Mouse (Mus musculus) megakaryocyte-erythroid progenitor cell, adult 5-6 weeks (primary cell): Measurements from ENCODE around the gene Bmp6. TPM values are rescaled to one million over a fixed set of nuclear protein-coding genes. Genes with fewer than 3 reads are reported as not detected.

Source experiments
- ATAC-seq: replicated peaks from 2 replicates; pipeline ENCODE4 v1.8.0; 2016; ENCODE audit warnings: mild to moderate bottlenecking, inconsistent platforms; ENCODE audit not compliant: severe bottlenecking, poor library complexity, low FRiP score, low TSS enrichment
- total RNA-seq, 2 experiments: library from RNA; stranded (forward) in 1 of 2; stranded (reverse) in 1 of 2; fragments of 200-1000, 215-1000 nt in 1 of 2; fragments of >200 nt in 1 of 2; fragmentation: Nextera tagmentation in 1 of 2; gene quantifications; 2 replicates each; pipeline ENCODE4 v1.2.3; 2014 to 2017

The Bmp6 gene
- total RNA-seq, 2 experiments from 2014 or later = not detected

DNA sequence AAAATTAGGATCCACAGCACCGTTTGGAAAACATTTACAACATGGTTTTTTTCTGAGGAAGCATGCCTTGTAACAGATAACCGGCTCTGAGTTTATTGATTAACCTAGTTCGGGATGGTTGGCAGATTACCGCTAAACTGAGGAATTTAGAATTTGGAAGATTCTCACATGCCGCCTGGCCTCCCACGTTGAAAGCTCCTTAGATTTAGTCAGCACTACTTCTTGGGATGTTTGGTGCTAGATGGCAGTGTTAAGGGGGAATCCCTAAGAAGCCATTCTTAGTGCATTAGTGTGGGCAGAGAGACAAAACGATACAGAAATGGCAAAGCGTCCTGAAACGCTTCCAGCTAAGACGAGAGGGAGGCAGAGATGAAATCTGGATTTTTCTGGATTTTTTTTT, 8.1 kb downstream of the Bmp6 start:
- ATAC-seq = no peak

DNA sequence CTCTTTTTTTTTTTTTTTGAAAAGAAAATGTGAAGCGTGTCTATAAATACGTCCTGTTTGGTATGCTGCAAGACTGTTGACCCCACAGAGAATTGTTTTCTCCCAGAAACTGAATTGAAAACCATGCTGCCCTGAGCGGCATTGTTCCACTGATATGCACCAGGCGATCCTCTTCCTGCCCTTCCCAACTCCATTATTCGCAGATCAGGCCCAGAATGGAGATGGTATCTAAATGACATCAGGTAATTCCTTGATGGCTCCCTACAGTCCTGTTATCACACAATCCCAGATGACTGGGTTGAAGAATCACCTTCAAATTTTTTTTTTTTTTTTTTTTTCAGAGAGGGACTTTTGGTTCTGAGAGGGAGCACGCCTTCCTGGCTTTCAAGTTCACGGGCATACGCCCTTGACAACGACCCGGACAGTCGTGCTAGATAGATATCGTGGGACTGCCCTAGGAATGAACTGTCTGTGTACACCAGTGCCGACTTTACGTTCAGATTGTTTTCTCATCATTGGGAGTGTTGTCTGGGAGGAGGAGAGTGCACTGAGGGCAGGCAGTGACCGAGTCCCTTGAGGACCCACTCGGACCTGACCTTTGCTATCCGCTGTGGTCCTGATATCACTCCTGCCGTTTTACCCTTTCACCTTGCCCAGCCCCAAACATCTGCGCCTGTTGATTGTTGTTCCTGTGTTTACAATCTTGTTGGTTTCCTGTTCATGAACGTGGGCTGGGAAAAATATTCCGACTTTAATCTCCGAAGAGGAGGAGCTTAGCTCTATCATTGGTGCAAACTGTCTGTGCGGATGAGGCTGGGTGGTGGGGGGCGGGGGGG, 8.7 kb downstream of the Bmp6 start:
- ATAC-seq = no peak

GRCm38 (mm10) chr13:38354284-38354683, 9.4 kb downstream of the Bmp6 start:
- ATAC-seq = no peak

GRCm38 (mm10) chr13:38359045-38359444, 14.1 kb downstream of the Bmp6 start:
- no peak for ATAC-seq

- ATAC-seq = no peak
Measured at GRCm38 (mm10) chr13:38362751-38363150, 17.8 kb downstream of the Bmp6 start.

GRCm38 (mm10) chr13:38363869-38364268, 19.0 kb downstream of the Bmp6 start:
- ATAC-seq = no peak

- ATAC-seq = no peak
Measured at GRCm38 (mm10) chr13:38369624-38370023, 24.7 kb downstream of the Bmp6 start.

DNA sequence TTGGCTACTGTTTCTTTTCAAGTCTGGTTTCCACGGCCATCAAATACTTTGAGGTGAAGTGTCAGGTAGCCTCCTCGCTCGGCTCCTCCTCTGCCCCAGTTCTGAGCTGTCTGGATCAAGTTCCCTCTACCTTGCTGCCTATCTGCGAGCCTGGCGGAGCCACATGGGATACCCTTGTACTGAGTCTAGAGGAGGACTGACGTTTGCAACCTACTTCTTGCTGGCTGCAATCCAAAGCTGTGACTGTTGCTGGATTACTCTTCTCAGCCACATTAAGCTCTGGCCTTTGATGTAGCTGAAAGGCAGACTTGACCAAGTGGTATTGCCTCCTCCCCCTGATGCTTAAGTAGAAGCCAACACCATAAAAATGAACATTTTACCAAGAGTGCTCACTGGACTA, 31.2 kb downstream of the Bmp6 start:
- no peak for ATAC-seq

DNA sequence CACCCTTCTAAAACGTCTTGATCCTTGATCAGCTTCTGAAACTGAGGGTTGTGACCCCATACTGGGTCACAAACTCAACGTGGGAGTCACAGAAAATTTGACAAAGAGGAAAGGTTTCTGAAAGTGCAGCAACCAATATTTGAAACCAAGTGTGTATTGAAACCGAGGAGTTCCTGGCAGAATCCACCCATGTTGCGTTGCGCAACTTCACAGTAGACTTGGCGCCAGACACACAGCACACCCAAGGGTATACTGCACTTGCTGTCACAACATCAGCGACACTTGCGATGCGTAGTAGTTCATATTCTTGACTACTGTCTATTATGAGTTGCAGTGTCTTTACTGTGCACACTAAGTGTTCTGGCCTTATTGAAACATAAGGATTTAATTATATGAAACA, 32.4 kb downstream of the Bmp6 start:
- ATAC-seq = no peak

GRCm38 (mm10) chr13:38379806-38380205, 34.9 kb downstream of the Bmp6 start:
- no peak for ATAC-seq

DNA sequence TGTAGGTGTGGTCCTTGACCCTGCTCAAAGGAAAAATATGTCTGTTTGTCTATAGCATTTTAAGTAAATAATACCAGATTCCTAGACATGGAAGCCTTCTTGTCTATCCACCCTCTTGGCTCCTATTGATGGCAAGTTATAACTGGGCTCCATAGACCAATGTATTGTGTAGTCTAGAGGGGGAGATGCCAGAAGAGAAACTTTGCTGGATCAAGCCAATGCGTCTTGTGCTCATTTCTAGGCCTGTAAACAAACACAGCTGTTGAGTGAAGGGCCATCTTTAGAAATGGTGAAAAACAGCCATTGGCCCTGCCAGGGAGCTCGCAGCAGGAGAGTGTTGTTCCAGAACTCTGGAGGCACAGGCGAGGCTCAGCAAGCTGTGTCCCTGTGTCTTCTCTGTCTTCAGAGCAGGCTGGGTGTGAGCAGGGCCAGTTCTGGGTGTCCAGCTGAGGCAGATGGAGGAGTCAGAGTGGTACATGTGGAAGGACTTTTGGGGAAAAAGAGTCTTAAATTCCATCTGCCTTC, 41.2 kb downstream of the Bmp6 start:
- ATAC-seq = no peak

- no peak for ATAC-seq
Measured at GRCm38 (mm10) chr13:38387453-38388040, 42.6 kb downstream of the Bmp6 start.

DNA sequence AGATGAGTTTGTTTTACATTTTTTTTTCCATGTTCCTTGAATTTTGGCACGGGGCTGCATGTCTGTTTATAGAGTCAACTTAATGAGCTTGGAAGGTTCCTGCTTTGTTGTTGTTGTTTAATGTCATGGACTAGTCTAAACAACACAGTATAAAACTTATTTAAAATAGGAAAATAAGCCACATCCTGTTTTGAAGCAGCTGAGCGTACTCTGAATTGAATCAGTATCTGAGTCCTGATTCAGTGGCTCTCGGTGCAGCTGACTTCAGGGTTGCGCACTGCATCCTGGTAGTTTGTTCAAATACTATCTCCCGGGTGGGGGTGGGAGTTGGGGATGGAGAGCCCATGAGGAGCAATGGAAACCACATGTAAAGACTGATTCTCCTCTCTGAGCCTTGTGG, 48.5 kb downstream of the Bmp6 start:
- no peak for ATAC-seq

GRCm38 (mm10) chr13:38395026-38395425, 50.1 kb downstream of the Bmp6 start:
- no peak for ATAC-seq

DNA sequence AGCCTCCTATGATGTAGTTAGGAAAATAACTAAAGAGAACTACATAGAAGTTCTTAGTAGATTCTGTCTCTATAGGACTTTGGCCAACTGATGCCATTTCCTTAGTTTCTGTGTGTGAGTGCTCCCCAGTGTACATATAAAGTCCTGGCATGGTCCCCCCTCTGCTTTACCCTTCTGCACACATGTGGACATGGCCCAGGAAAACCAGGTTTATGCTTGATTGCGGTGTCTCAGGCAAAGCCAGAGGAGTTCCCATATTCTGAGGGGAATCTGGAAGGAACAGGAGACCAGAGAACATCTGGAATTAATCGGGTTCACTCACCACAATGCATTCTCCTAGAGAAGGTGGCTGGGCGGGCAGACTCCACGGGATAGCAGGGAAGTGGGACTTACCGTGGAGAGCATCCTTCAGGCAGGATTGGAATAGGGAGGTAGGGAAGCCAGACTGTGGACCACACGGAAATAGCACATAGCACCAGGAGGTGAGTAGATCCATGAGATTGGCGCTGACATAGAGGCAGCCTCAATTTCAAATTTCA, 52.2 kb downstream of the Bmp6 start:
- ATAC-seq = no peak

DNA sequence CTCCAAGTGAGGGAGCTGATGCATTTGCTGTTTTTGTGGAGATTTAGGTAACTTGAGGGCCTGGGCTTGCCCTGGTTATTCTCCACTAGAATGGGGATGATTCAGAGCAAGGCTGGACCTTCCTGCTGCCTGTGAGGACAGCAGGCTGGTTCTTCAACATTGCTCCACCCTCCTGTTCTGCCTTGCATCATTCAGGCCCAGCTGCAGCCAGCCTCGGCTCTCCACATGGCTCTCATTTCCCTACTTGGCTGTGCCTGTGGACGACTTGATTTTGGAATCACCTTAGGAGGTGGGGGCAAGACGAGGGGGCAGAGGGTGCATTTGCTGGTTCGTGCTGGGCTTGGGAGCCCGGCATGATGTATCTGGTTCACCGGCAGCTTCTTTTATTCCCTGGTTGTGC, 53.8 kb downstream of the Bmp6 start:
- no peak for ATAC-seq

DNA sequence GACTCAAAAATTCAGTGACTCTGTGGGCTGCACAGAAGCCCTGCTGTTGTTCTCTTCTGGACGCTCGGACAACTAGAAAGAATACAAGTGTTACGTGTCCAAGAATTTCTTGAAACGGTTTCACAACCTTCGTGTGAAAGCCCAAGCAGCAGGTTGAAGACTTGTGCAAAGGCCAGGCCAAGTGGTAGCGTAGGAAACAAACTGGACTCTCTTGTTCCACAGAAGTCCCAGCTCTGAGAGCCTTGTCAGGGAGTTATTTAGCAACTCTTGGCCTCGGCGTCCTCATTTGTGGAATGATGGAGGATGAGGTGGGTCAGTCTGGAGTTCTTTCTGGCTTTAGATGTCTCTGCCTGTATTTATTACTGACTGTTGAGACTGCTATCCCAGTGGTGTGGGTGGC, 55.8 kb downstream of the Bmp6 start:
- ATAC-seq = no peak

- ATAC-seq = no peak
Measured at GRCm38 (mm10) chr13:38407611-38408315, 62.9 kb downstream of the Bmp6 start.

DNA sequence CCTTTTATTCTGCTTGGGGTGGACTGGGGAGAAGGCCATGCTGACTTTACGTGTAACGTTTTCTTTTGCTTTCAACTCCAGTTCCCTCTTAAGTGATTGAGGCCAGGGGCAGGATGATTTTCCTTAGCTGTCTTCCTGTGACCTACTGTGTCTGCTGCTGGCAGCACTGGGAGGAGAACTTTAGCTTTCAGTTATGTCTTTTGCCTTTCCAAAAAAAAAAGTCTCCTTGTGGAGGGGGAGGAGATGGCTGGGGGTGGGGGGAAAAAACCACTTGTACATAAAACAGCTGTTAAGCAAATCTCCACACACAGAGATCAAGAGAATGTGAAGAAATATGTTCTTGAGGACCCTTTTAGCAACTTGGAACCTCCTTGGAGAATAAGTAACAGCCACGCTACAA, 63.7 kb downstream of the Bmp6 start:
- ATAC-seq = no peak

GRCm38 (mm10) chr13:38410322-38410865, 65.5 kb downstream of the Bmp6 start:
- no peak for ATAC-seq
